Mouse (Mus musculus) stomach, embryonic 15.5 days (tissue): ENCODE measurements around the gene Wdr82. TPM values are rescaled to one million over a fixed set of nuclear protein-coding genes. Genes with fewer than 3 reads are reported as not detected.
A peak's percentile ranks its signal among the peaks of the same experiment; 100 is the strongest.

ENCODE experiments used
- ATAC-seq: fragments of 200-750 bp; cut with Nextera tagmentation; 2 replicates; pipeline ENCODE4 v1.8.0; 2017; ENCODE audit warnings: low read depth, moderate number of reproducible peaks, moderate TSS enrichment; ENCODE audit not compliant: insufficient read depth, low FRiP score
- H3K27ac ChIP-seq: fragments of 300-500 bp; sonication (generic); 2 replicates; pipeline ENCODE4 v1.5.1; 2015; ENCODE audit warnings: mild to moderate bottlenecking, inconsistent platforms
- H3K27me3 ChIP-seq: fragments of 300-500 bp; sonication (generic); replicated peaks from 2 replicates; pipeline ENCODE4 v1.6.1; 2015; ENCODE audit warnings: inconsistent platforms
- H3K36me3 ChIP-seq: fragments of 300-500 bp; sonication (generic); 2 replicates; pipeline ENCODE4 v1.6.1; 2015; ENCODE audit warnings: inconsistent platforms
- H3K4me1 ChIP-seq: fragments of 300-500 bp; sonication (generic); 2 replicates; pipeline ENCODE4 v1.6.1; 2015; ENCODE audit warnings: inconsistent platforms
- H3K4me2 ChIP-seq: fragments of 300-500 bp; sonication (generic); 2 replicates; pipeline ENCODE4 v1.6.1; 2015; ENCODE audit warnings: mild to moderate bottlenecking, inconsistent platforms
- H3K4me3 ChIP-seq: fragments of 300-500 bp; sonication (generic); replicated peaks from 2 replicates; pipeline ENCODE4 v1.5.1; 2015; ENCODE audit warnings: inconsistent platforms
- H3K9ac ChIP-seq: fragments of 300-500 bp; sonication (generic); 2 replicates; pipeline ENCODE4 v1.6.1; 2015; ENCODE audit warnings: inconsistent platforms
- H3K9me3 ChIP-seq: fragments of 300-500 bp; sonication (generic); 2 replicates; pipeline ENCODE4 v1.6.1; 2016; ENCODE audit warnings: inconsistent platforms
- WGBS: fragments of 180-500 bp; shearing (Covaris S2); methylation state at CpG from one replicate; pipeline ENCODE4 v1.1.7; 2015; 5-methylcytosine and 5-hydroxymethylcytosine counted together
- polyA plus RNA-seq: library from polyadenylated mRNA; unstranded; fragments of >200 nt; fragmentation: Nextera tagmentation; extraction: Ambion mirVana; gene quantifications from 2 replicates; pipeline ENCODE4 v1.2.1, GENCODE M21; 2015

Wdr82 gene
- polyA plus RNA-seq, 1 experiment from 2014 or later = 20.4 TPM

DNA sequence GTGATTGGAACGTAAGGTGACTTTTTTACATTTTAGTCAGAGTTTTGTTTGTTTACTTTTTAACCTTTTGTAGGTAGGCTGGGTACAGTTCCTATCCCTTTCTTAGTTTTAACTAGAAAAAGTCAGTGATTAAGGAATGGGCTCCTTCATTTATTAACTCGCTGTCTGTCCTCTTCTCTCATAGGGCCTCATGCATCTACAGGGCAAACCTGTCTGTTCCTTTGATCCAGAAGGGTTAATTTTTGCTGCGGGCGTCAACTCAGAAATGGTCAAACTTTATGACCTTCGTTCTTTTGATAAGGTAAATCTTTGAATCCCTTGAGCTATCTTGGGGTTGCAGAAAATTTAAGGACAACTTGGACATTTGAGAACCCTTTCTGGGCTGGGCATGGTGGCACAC, 13.3 kb downstream of the Wdr82 start:
- peaks cover 65% of the 10 kb centered on the region for H3K36me3 ChIP-seq
- WGBS = 79% methylated on average over 5 of the region's 5 CpGs
- no peak for ATAC-seq
- no peaks in the 10 kb centered on the region for H3K9me3 ChIP-seq
- H3K4me3 ChIP-seq = no peak overlapping the region
- H3K27me3 ChIP-seq = no peaks in the 10 kb centered on the region
- H3K9ac ChIP-seq = no peak overlapping the region
- no peak overlapping the region for H3K4me2 ChIP-seq
- H3K4me1 ChIP-seq = no peaks in the 10 kb centered on the region
- no peak overlapping the region for H3K27ac ChIP-seq

DNA sequence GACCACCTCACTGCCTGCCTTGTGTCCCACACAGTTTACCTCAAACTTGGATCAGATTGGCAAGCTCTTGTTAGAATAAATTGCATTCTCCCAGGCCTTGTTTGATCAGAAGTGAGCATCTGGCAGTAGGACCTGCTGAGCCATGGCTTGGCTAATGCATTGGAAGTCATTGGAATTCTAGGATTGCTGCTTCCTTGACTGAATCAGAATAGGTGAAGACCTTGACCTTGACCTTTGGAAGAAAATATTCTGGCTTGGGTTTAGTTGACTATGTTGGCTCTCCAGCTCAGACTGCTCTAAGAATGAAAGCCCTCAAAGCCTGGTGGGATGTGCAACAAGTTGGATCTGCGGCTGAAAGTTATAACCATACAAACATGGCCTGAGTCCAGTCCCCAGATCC, 20.6 kb downstream of the Wdr82 start:
- WGBS = 96% methylated on average over 1 of the region's 1 CpGs
- H3K4me3 ChIP-seq = no peak overlapping the region
- no peak overlapping the region for H3K27ac ChIP-seq
- ATAC-seq = no peak
- no peaks in the 10 kb centered on the region for H3K27me3 ChIP-seq
- no peak overlapping the region for H3K4me2 ChIP-seq
- peaks cover 60% of the 10 kb centered on the region for H3K36me3 ChIP-seq
- no peaks in the 10 kb centered on the region for H3K9me3 ChIP-seq
- no peak overlapping the region for H3K9ac ChIP-seq
- H3K4me1 ChIP-seq = no peaks in the 10 kb centered on the region

GRCm38 (mm10) chr9:106192024-106192423, 21.3 kb downstream of the Wdr82 start:
- Histone ChIP-seq H3K36me3 (peaks cover 53% of the 10 kb centered on the region), H3K27me3 (no peaks in the 10 kb centered on the region), H3K4me1 (no peaks in the 10 kb centered on the region), H3K27ac (no peak overlapping the region), H3K4me3 (no peak overlapping the region), H3K9me3 (no peaks in the 10 kb centered on the region), H3K9ac (no peak overlapping the region), H3K4me2 (no peak overlapping the region)
- no peak for ATAC-seq
- 90% methylated on average over 8 of the region's 8 CpGs for WGBS

DNA sequence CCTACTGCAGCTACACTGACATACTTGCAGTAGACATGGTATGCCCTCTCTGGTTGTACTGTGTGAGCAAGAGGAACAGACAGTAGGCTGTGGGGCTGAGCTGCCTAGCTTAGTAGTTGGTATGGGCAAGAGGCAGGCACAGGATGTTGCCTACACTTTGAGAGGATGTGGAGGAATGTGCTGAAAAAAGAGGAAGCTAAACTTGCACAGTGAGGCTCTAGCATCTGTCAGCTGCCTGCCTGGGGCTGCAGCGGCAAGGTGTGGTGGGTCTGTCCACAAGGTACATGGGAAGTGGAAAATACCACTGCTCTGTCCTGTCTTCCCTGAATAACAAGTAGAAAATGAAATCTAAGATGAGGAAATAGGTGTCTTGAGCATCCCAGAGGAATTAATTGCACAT, 22.3 kb downstream of the Wdr82 start:
- no peak overlapping the region for H3K27ac ChIP-seq
- H3K36me3 ChIP-seq = peaks cover 46% of the 10 kb centered on the region
- no peaks in the 10 kb centered on the region for H3K9me3 ChIP-seq
- no peaks in the 10 kb centered on the region for H3K27me3 ChIP-seq
- H3K4me2 ChIP-seq = no peak overlapping the region
- peaks cover 5% of the 10 kb centered on the region; the same call in 1 of the 2 replicates for H3K4me1 ChIP-seq
- 91% methylated on average over 1 of the region's 1 CpGs for WGBS
- H3K9ac ChIP-seq = no peak overlapping the region
- ATAC-seq = no peak
- no peak overlapping the region for H3K4me3 ChIP-seq

- Histone ChIP-seq H3K27ac (no peak overlapping the region), H3K36me3 (peaks cover 35% of the 10 kb centered on the region), H3K27me3 (no peaks in the 10 kb centered on the region), H3K4me1 (peaks cover 12% of the 10 kb centered on the region; the same call in 1 of the 2 replicates), H3K9ac (no peak overlapping the region), H3K9me3 (no peaks in the 10 kb centered on the region), H3K4me2 (no peak overlapping the region), H3K4me3 (no peak overlapping the region)
- ATAC-seq = no peak
- WGBS = 86% methylated on average over 8 of the region's 8 CpGs
These were observed 23.4 kb downstream of the Wdr82 start for GRCm38 (mm10) chr9:106193930-106194807.

- Histone ChIP-seq H3K27me3 (no peaks in the 10 kb centered on the region), H3K27ac (no peak overlapping the region), H3K4me3 (no peak overlapping the region), H3K9ac (no peak overlapping the region), H3K4me2 (no peak overlapping the region), H3K36me3 (peaks cover 24% of the 10 kb centered on the region), H3K9me3 (no peaks in the 10 kb centered on the region), H3K4me1 (peaks cover 19% of the 10 kb centered on the region)
- ATAC-seq = no peak
- 81% methylated on average over 8 of the region's 8 CpGs for WGBS
These were observed 25.0 kb downstream of the Wdr82 start for GRCm38 (mm10) chr9:106195693-106196092.

- Histone ChIP-seq H3K4me1 (peaks cover 20% of the 10 kb centered on the region), H3K27ac (no peak overlapping the region), H3K9ac (no peak overlapping the region), H3K27me3 (no peaks in the 10 kb centered on the region), H3K9me3 (no peaks in the 10 kb centered on the region), H3K4me2 (peak overlapping the region; percentile 63; the same call in 1 of the 2 replicates), H3K36me3 (peaks cover 11% of the 10 kb centered on the region), H3K4me3 (no peak overlapping the region)
- WGBS = 88% methylated on average over 3 of the region's 3 CpGs
- ATAC-seq = no peak
These were observed 26.5 kb downstream of the Wdr82 start for GRCm38 (mm10) chr9:106197081-106197713.

DNA sequence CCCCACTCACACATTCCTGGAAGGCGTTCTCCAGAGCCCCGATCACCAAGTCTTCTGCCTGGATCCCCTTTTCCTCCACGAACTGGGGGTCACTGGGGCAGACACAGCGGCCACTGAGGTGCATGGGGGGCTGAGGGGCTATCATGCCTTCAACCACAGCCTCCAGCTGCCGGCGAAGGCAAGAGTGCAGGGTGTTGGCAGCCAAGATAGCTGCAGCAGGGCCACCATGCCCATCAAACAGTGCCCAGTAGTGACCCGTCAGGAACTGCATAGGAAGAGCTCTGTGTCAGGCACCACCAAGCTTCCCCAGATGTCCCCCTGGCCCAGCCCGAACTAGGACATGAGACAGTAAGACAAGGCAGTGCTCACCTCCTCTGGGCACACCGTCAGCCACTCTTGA, 27.0 kb downstream of the Wdr82 start:
- H3K27ac ChIP-seq = no peak overlapping the region
- peak overlapping the region; percentile 63 for H3K4me2 ChIP-seq
- peak overlapping the region; percentile 65; the same call in 1 of the 2 replicates for H3K4me3 ChIP-seq

GRCm38 (mm10) chr9:106198962-106199458, 28.3 kb downstream of the Wdr82 start:
- no peaks in the 10 kb centered on the region for H3K27me3 ChIP-seq
- H3K4me1 ChIP-seq = peaks cover 31% of the 10 kb centered on the region
- H3K36me3 ChIP-seq = peaks cover 9% of the 10 kb centered on the region
- ATAC-seq = peak; percentile 34
- no peaks in the 10 kb centered on the region for H3K9me3 ChIP-seq
- WGBS = under 1% methylated on average over 50 of the region's 51 CpGs
- peak overlapping the region; percentile 65 for H3K4me3 ChIP-seq
- H3K4me2 ChIP-seq = peak overlapping the region; percentile 63
- H3K9ac ChIP-seq = peak overlapping the region; percentile 54
- H3K27ac ChIP-seq = peak overlapping the region; percentile 49

More for the DNA sequence above, 27.0 kb downstream of the Wdr82 start:
- Histone ChIP-seq H3K9ac (no peak overlapping the region), H3K36me3 (peaks cover 9% of the 10 kb centered on the region), H3K9me3 (no peaks in the 10 kb centered on the region), H3K4me1 (peaks cover 23% of the 10 kb centered on the region), H3K27me3 (no peaks in the 10 kb centered on the region)
- WGBS = 90% methylated on average over 9 of the region's 9 CpGs
- no peak for ATAC-seq

GRCm38 (mm10) chr9:106199535-106200272, 29.0 kb downstream of the Wdr82 start, which contains the start of gene Ppm1m:
Gene Ppm1m (minus strand): TSS chr9:106199746.
- Histone ChIP-seq H3K9ac (peak within 1 kb of the TSS; percentile 54), H3K4me3 (peak within 1 kb of the TSS; percentile 65), H3K4me2 (peak within 1 kb of the TSS; percentile 63), H3K9me3 (no peaks in the 10 kb centered on the region), H3K27me3 (no peaks in the 10 kb centered on the region), H3K36me3 (peaks cover 9% of the 10 kb centered on the region), H3K4me1 (peaks cover 37% of the 10 kb centered on the region), H3K27ac (peak within 1 kb of the TSS; percentile 49)
- ATAC-seq = 0 out of 2 replicates have a peak, but pooled peaks have one; percentile 1
- WGBS = 50% methylated on average over 18 of the region's 18 CpGs

DNA sequence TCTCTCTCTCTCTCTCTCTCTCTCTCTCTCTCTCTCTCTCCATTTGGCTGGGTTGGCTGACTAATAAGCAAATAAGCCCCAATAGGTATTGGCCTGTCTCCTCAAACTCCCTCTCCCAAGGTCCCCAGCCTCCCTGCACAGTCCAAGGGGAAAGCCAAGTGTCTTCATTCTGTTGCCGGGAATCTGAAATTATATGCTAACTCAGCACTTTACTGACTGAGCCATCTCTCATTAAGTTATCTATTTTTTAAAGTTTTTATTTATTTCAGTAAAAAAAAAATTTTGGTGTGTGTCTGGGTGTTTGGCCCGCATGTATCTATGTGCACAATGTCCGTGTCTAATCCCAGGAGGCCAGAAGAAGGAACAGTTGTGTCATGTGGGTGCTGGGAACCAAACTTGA, 31.2 kb downstream of the Wdr82 start:
- H3K27ac ChIP-seq = peak overlapping the region; percentile 4; the same call in 1 of the 2 replicates
- no peaks in the 10 kb centered on the region for H3K36me3 ChIP-seq
- H3K9me3 ChIP-seq = no peaks in the 10 kb centered on the region
- ATAC-seq = no peak
- 79% methylated on average over 3 of the region's 3 CpGs for WGBS
- peak overlapping the region; percentile 71; the same call in 1 of the 2 replicates for H3K4me3 ChIP-seq
- H3K9ac ChIP-seq = no peak overlapping the region
- H3K4me2 ChIP-seq = no peak overlapping the region; the same call in 1 of the 2 replicates
- no peaks in the 10 kb centered on the region for H3K27me3 ChIP-seq
- H3K4me1 ChIP-seq = peaks cover 39% of the 10 kb centered on the region
